Mouse (Mus musculus) adipocyte (in vitro differentiated cells): Measurements from ENCODE around the gene Srrm3.
A peak's percentile ranks its signal among the peaks of the same experiment; 100 is the strongest.

Experiments used
- DNase-seq: peaks from one replicate; pipeline ENCODE4 v3.0.0-alpha.2; 2016; ENCODE audit warnings: low spot score

Srrm3 gene

GRCm38 (mm10) chr5:135870505-135870904 lies 63.8 kb downstream of the Srrm3 start:
- no peak for DNase-seq

- no peak for DNase-seq
Measured at GRCm38 (mm10) chr5:135872996-135873395, 66.3 kb downstream of the Srrm3 start.

DNA sequence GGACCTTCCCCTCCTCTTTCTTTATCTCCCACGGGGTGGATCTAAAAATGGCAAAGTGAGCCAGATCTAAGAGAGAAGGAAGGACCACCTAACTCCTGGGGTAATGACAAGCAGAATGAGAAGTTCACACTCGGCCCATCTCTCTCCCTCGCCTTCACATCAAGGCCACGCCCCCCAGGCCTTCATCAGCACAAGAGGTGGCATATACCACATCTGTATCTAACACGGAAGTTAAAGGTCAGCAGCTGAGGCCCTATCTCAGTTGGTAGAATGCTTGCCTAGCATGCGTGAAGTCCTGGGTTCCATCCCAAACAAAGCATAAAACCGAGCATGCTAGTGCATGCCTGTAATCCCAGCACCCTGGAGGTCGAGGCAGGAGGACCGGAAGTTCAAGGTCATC lies 67.1 kb downstream of the Srrm3 start:
- no peak for DNase-seq

- peak; percentile 76 for DNase-seq
Measured at GRCm38 (mm10) chr5:135877180-135877579, 70.5 kb downstream of the Srrm3 start.

DNA sequence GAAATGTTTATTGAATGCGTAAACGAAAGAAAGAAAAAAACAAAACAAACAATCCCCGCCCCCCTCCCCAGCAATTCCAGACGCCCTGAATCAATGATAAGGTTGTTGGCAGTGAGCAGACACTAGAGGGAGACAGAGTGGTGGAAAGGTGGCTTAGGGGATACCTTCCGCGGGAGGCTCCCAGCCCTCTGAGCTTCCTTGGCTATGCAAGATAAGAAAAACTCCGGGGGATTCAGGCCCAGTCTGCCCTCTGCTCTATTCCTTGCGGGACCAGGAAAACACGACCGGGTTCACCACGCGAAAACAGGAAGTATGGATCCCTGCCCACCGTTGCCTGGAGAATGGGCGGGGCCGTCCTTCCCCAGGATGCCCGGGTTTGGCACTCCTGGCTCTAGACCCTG lies 71.1 kb downstream of the Srrm3 start:
- peak; percentile 75 for DNase-seq

GRCm38 (mm10) chr5:135879449-135880158 lies 72.9 kb downstream of the Srrm3 start:
- peak; percentile 97 for DNase-seq

GRCm38 (mm10) chr5:135884641-135885040 lies 78.0 kb downstream of the Srrm3 start:
- DNase-seq = no peak

DNA sequence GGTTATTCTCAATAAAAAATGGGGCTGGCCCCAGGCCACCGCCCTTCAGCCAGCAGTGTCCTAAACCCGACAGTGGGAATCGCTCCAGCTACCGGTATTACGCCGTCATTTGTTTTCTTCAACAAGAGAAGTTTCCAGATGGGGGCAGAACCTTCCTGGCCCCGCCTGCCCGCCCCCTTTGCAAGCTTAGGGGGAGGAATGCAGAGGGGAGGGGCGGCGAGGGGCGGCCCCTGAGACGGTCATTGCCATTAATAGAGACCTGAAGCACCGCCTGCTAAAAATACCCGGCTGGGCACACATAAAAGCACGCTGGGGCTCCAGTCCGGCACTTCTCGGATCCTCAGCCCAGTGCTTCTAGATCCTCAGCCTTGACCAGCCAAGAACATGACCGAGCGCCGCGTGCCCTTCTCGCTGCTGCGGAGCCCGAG lies 81.0 kb downstream of the Srrm3 start, which contains the start of gene Hspb1:
Gene Hspb1 (plus strand): TSS at position 245 of the 428 bp plus-strand sequence.
- DNase-seq = no peak

- no peak for DNase-seq
Measured at GRCm38 (mm10) chr5:135888405-135889215, 81.9 kb downstream of the Srrm3 start.

GRCm38 (mm10) chr5:135890323-135890722 lies 83.6 kb downstream of the Srrm3 start:
- DNase-seq = no peak

GRCm38 (mm10) chr5:135890920-135891319 lies 84.2 kb downstream of the Srrm3 start:
- no peak for DNase-seq

DNA sequence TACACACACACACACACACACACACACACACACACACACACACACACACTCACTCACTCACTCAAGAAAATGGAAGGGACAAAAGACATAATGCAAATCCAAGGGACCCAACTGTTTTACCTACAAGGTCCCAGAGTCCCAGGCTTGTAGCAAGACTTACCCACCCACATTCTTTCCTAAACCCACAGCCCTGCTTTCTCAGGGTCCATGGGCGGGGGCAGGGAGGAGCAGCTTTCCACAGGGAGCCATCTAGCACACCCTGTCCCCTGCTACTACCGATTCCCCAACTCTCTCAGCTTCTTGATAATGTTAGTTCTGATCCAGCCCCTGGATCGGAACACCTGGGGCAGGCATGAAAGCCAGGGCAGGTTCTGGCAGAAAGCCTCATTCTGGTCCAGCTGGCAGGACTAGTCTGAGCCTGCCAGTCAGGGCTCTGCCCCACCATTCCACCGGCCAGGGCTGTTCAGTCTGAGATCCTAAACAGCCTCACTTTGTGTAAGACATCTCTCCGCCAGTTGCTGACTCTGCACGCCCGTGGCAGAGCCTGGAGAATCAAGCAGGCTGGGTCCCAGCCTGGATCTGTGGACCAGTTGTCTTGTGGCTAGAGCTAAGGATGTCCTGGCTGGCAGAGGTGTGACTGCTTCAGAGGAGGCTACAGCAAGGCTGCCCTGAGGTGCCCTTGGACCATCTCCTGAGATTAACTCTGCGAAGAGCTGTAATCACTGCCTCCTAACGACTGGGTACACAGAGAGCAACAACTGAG lies 86.1 kb downstream of the Srrm3 start:
- DNase-seq = no peak

DNA sequence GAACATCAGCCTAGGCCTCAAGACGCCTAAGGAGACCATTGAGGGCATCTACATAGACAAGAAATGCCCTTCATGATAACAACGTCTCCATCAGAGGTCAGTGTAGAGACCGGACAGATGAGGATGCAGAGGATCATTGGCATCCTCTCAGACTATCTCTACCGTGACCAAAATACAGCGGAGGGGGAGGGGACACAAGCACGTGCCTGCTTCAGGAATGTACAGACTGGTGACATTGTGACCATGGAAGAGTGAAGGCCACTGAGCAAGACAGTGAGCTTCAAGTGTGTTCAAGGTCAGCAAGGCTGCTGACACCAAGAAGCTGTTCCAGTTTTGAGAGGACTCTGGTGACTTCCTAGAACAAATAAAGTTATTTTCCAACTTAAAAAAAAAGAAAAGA lies 88.3 kb downstream of the Srrm3 start:
- no peak for DNase-seq

DNA sequence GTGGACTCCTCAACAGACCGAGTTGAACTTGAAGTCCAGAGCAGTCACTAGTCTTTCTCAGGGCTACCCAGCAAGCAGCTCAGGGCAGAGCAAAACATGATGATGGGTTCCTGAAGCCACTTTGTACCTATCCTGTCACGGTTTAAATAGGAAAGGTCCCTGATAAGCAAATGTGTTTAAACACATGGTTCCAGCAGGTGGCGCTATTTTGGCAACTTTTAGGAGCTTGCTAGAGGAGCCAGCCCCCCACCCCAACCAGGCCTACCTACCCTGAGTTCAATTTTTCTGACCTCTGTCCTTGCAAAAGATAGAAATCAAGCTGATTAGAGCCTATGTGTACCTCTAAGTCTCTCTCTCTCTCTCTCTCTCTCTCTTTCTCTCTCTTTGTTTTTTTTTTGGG lies 91.3 kb downstream of the Srrm3 start:
- DNase-seq = peak; percentile 80

DNA sequence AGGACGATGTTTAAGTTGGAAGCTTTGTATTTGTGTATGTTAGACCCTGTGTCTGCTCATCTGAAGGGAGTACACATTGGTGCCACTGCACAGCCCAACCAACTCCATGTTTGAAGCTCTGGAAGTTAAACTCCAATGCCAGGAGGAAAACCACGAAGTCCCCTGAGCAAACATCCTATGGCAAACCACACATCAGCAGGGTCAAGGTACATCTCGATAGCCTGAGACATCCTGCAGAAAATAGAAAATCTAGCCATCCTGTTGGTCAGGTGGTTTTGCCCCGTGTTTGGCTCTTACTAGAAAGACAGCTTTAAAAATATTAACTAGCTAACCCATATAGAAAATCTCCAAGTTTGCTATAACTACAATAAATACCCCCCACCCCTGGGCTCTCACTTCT lies 92.3 kb downstream of the Srrm3 start:
- no peak for DNase-seq

GRCm38 (mm10) chr5:135899833-135900232 lies 93.1 kb downstream of the Srrm3 start:
- DNase-seq = no peak

- DNase-seq = peak; percentile 59
Measured at GRCm38 (mm10) chr5:135900701-135901100, 94.0 kb downstream of the Srrm3 start.

DNA sequence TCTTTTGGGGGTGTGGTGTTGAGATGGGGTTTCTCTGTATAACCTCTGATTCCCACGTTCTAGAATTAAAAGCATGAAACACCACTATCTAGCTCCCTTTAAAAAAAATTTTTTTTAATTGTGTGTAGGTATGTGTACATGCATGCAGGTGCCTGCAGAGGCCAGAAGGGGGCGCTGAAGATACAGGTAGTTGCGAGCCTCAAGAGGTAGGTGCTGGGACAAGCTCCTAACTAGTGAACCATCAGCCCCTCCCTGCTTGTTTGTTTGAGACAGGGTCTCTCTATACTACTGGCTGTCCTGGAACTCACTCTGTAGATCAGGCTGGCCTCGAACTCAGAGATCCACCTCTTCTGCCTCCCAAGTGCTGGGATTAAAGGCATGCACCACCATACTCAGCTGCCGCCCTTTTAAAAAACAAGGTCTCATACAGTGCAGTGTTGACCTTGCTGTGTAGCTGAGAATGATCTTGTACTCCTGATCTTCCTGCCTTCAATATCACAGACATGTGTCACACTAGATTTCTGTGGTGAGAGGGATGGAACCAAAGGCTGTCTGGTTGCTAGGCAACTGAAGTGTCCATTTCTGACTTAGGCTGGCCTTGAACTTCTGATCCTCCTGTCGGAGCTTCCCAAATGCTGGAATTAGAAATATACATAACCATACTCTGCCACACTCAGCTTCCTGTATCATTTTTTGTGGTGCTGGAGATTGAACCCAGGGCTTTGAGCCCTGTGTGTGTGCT lies 94.8 kb downstream of the Srrm3 start:
- peak; percentile 46 for DNase-seq

DNA sequence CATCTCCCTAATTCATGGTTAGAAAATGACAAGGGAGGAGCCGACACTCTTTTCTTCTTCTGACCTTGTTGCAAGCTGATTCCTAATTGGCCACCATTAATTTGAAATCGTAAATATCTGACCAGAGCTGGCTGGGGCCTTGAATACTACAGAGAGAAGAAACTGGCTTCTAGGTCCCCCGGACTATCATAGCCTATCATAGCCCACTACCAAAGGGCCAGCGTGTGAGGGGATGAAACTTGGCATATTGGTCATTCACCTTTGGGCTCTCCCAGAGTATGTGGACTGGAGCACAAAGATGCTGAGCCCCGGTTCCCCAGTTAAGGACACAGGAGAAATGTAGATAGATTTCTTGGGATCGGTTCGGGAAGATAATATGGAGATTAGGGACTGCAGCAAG lies 96.4 kb downstream of the Srrm3 start:
- no peak for DNase-seq

GRCm38 (mm10) chr5:135903551-135904151 lies 97.0 kb downstream of the Srrm3 start:
- DNase-seq = peak; percentile 84

DNA sequence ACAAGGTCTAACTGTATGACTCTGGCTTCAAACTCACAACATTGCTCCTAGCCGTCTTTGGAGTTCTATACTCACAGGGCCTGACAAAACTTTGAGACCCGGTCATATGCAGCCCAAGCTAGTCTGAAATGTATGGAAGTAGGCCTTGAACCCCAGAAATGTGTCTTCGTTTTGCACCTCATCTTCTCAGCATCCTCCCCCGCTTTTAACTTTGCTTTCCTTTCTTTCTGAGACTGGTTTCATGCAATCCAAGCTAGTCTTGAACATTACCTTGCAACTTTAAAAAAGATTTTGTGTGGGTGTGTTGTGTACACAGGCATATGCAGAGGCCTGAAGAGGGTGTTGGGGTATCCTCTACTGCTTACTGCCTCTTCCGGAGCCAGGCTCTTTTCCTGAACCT lies 97.6 kb downstream of the Srrm3 start:
- DNase-seq = no peak
